Mouse (Mus musculus): Measurements from ENCODE around the gene Pmm1. TPM values are rescaled to one million over a fixed set of nuclear protein-coding genes. Genes with fewer than 3 reads are reported as not detected.
A peak's percentile ranks its signal among the peaks of the same experiment; 100 is the strongest.

Pmm1 gene
- total and polyA plus RNA-seq, 3 experiments = 51.8 to 140 (median 128) TPM

DNA sequence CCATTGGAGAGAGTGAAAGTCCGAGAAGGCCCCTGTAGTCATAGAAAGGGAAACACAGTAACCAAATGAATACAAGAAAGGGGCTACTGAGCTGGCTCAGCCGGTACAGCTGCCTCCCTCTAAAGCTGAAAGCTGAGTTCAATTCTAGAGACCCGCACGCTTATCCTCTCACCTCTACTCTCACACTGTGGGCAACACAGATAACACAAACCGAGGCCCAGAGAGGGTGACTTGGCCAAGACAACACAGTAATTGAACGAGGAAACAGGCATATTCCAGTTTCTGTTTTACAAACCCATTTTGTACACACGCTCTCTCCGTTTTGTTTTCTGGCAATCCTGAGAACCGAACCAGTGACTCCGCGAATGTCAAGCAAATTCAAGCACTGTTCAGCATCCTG lies 35.8 kb downstream of the Pmm1 start:
- no peaks in the 10 kb centered on the region for H3K9me3 ChIP-seq (replicated peaks; ENCODE audit: low read length)
- TF ChIP-seq JUN (IDR thresholded peaks at IDR 0.05; ENCODE audit: insufficient read depth, low read depth, low read length) (no peak), SIN3A (IDR thresholded peaks at IDR 0.05; ENCODE audit: low read length) (no peak), MAFK (IDR thresholded peaks at IDR 0.05; ENCODE audit: insufficient replicate concordance, low read length) (no peak), RAD21 (IDR thresholded peaks at IDR 0.05; ENCODE audit: low read depth, low read length) (no peak), PAX5 (IDR thresholded peaks at IDR 0.05; ENCODE audit: low read length) (no peak), HCFC1 (IDR thresholded peaks at IDR 0.05; ENCODE audit: low read depth, low read length) (no peak), RCOR1 (conservative IDR thresholded peaks at IDR 0.05; ENCODE audit: low read depth, low read length) (no peak)
- peaks cover 9 to 41% of the 10 kb centered on the region in 2 experiments for H3K36me3 ChIP-seq (replicated peaks in 1 of 2; ENCODE audit: control insufficient read depth in 1 of 2, insufficient read depth in 1 of 2, low read length in 1 of 2)
- peaks cover 22 to 60% of the 10 kb centered on the region in 2 experiments for H3K4me1 ChIP-seq (ENCODE audit: control insufficient read depth in 1 of 2, insufficient read depth in 2 of 2)
- H3K27me3 ChIP-seq (replicated peaks) = no peaks in the 10 kb centered on the region
- in situ Hi-C loops (cut with MboI; ENCODE audit: low pct_ligation_motif_present, low pct_unique_long_range_greater_than_20kb, low sequenced_read_pairs) (loop anchor here (25.0 kb wide), 1 partner anchor 213 kb away; no protein-coding TSS in a partner anchor), dilution Hi-C loops (cut with MboI; ENCODE audit: extremely low pct_ligation_motif_present, extremely low pct_unique_long_range_greater_than_20kb, low sequenced_read_pairs) (no loop called here)
- peak overlapping the region; percentile 85 for H3K4me2 ChIP-seq (ENCODE audit: insufficient read depth, low read depth, poor library complexity, severe bottlenecking)
- no peak for DNase-seq (ENCODE audit: extremely low read depth)
- H3K4me3 ChIP-seq (replicated peaks in 1 of 3; ENCODE audit: low read depth in 2 of 3, low read length in 2 of 3, poor library complexity in 1 of 3) = peak overlapping the region; percentile 74 to 86 (median 76)
- H3K9ac ChIP-seq (ENCODE audit: insufficient read depth, low read depth) = peak overlapping the region; percentile 57
- no peak overlapping the region for H3K27ac ChIP-seq (ENCODE audit: insufficient read depth, low read depth)
- peaks cover 27% of the 10 kb centered on the region for H3K79me2 ChIP-seq (replicated peaks; ENCODE audit: control insufficient read depth, extremely low read depth, insufficient read depth, poor library complexity, severe bottlenecking)

- TF ChIP-seq ELF1 (IDR thresholded peaks at IDR 0.05; ENCODE audit: low read depth, low read length) (no peak), USF1 (IDR thresholded peaks at IDR 0.05; ENCODE audit: low read depth, low read length) (peak; percentile 3; the same call in 1 of the 2 replicates)
- Histone ChIP-seq H3K9ac (ENCODE audit: insufficient read depth, low read depth) (no peak overlapping the region), H3K27ac (ENCODE audit: insufficient read depth, low read depth) (no peak overlapping the region), H3K36me3 (replicated peaks in 1 of 2; ENCODE audit: control insufficient read depth in 1 of 2, insufficient read depth in 1 of 2, low read length in 1 of 2) (peaks cover 28 to 77% of the 10 kb centered on the region in 2 experiments), H3K4me1 (ENCODE audit: control insufficient read depth in 1 of 2, insufficient read depth in 2 of 2) (peaks cover 16 to 34% of the 10 kb centered on the region in 2 experiments), H3K79me2 (replicated peaks; ENCODE audit: control insufficient read depth, extremely low read depth, insufficient read depth, poor library complexity, severe bottlenecking) (peaks cover 27% of the 10 kb centered on the region), H3K4me3 (replicated peaks in 1 of 3; ENCODE audit: low read depth in 2 of 3, low read length in 2 of 3, poor library complexity in 1 of 3) (no peak overlapping the region), H3K27me3 (replicated peaks) (no peaks in the 10 kb centered on the region), H3K9me3 (replicated peaks; ENCODE audit: low read length) (no peaks in the 10 kb centered on the region), H3K4me2 (ENCODE audit: insufficient read depth, low read depth, poor library complexity, severe bottlenecking) (no peak overlapping the region)
- dilution Hi-C loops (cut with MboI; ENCODE audit: extremely low pct_ligation_motif_present, extremely low pct_unique_long_range_greater_than_20kb, low sequenced_read_pairs) (no loop called here), in situ Hi-C loops (cut with MboI; ENCODE audit: low pct_ligation_motif_present, low pct_unique_long_range_greater_than_20kb, low sequenced_read_pairs) (loop anchor here (25.0 kb wide), 1 partner anchor 209 kb away; no protein-coding TSS in a partner anchor)
- DNase-seq (ENCODE audit: extremely low read depth) = no peak
These were observed 39.5 kb downstream of the Pmm1 start for GRCm38 (mm10) chr15:81921255-81921654.

DNA sequence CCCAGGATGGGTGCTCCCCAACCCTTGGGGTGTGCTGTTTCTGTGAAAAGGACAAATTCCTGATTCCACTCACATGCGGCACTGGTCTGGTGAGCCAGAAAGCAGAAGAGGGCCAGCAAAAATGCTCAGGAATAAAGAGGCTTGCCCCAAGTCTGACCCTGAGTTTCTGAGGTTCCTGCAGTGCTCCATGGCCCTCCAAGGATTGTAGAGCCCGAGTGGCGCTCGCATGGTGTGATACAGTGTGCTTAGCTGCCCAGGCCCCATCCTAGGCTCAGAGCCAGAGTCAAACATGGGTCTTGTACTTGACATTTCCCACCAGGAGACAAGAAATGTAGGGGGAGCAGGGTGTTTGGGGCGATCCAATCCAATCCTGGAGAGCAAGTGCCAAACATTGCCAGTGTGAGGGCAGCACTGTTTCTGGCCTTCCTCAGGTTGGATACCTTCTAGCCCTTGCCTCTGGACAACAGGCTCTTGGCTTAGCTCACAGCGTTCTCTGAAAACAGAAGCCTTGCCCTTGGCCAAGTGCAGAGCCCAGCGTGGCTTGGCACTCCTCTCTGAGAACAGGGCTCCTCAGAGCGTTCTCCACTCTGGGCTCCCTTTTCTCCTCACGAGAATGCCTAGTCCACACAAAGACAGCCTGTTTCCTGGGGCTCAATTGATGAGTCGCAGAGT lies 40.0 kb downstream of the Pmm1 start:
- no peak overlapping the region for H3K4me2 ChIP-seq (ENCODE audit: insufficient read depth, low read depth, poor library complexity, severe bottlenecking)
- peaks cover 27% of the 10 kb centered on the region for H3K79me2 ChIP-seq (replicated peaks; ENCODE audit: control insufficient read depth, extremely low read depth, insufficient read depth, poor library complexity, severe bottlenecking)
- no peak overlapping the region for H3K4me3 ChIP-seq (replicated peaks in 1 of 3; ENCODE audit: low read depth in 2 of 3, low read length in 2 of 3, poor library complexity in 1 of 3)
- DNase-seq (ENCODE audit: extremely low read depth) = no peak
- TF ChIP-seq CTCF (conservative IDR thresholded peaks at IDR 0.05 in 1 of 2, IDR thresholded peaks at IDR 0.05 in 1 of 2; ENCODE audit: low read depth in 2 of 2, low read length in 2 of 2) = no peak
- no peaks in the 10 kb centered on the region for H3K27me3 ChIP-seq (replicated peaks)
- dilution Hi-C loops (cut with MboI; ENCODE audit: extremely low pct_ligation_motif_present, extremely low pct_unique_long_range_greater_than_20kb, low sequenced_read_pairs) (no loop called here), in situ Hi-C loops (cut with MboI; ENCODE audit: low pct_ligation_motif_present, low pct_unique_long_range_greater_than_20kb, low sequenced_read_pairs) (loop anchor here (25.0 kb wide), 1 partner anchor 208 kb away; no protein-coding TSS in a partner anchor)
- peaks cover 16 to 34% of the 10 kb centered on the region in 2 experiments for H3K4me1 ChIP-seq (ENCODE audit: control insufficient read depth in 1 of 2, insufficient read depth in 2 of 2)
- no peak overlapping the region for H3K9ac ChIP-seq (ENCODE audit: insufficient read depth, low read depth)
- peaks cover 34 to 83% of the 10 kb centered on the region in 2 experiments for H3K36me3 ChIP-seq (replicated peaks in 1 of 2; ENCODE audit: control insufficient read depth in 1 of 2, insufficient read depth in 1 of 2, low read length in 1 of 2)
- no peaks in the 10 kb centered on the region for H3K9me3 ChIP-seq (replicated peaks; ENCODE audit: low read length)
- no peak overlapping the region for H3K27ac ChIP-seq (ENCODE audit: insufficient read depth, low read depth)
